Mouse (Mus musculus): ENCODE results near the gene Midn.

- TF ChIP-seq CTCF (IDR thresholded peaks at IDR 0.05; ENCODE audit: control insufficient read depth, insufficient read depth, insufficient replicate concordance, low read depth, low read length) (no peak), POLR2A (IDR thresholded peaks at IDR 0.05; ENCODE audit: control insufficient read depth, low read depth, low read length) (no peak)
Observed at GRCm38 (mm10) chr10:80153713-80154112, 5.6 kb downstream of the Midn start.

Data from testis, adult 2 months (tissue).